Mouse (Mus musculus) heart, adult 11 months (tissue): Measurements from ENCODE around the gene Wnt16.

Source experiments
- DNase-seq: peaks from one replicate; pipeline ENCODE4 v3.0.0; 2022

The Wnt16 gene

GRCm38 (mm10) chr6:22327091-22327490, 39.1 kb downstream of the Wnt16 start:
- no peak for DNase-seq

- DNase-seq: peak; percentile 56
Measured at GRCm38 (mm10) chr6:22327931-22328330, 39.9 kb downstream of the Wnt16 start.

- DNase-seq: peak; percentile 74
Measured at GRCm38 (mm10) chr6:22330169-22330960, 42.3 kb downstream of the Wnt16 start.

GRCm38 (mm10) chr6:22332548-22332947, 44.5 kb downstream of the Wnt16 start:
- DNase-seq: no peak

- DNase-seq: no peak
Measured at GRCm38 (mm10) chr6:22339763-22340542, 51.9 kb downstream of the Wnt16 start.

- DNase-seq: no peak
Measured at GRCm38 (mm10) chr6:22340779-22341178, 52.8 kb downstream of the Wnt16 start.

GRCm38 (mm10) chr6:22343292-22343691, 55.3 kb downstream of the Wnt16 start:
- no peak for DNase-seq

- peak; percentile 57 for DNase-seq
Measured at GRCm38 (mm10) chr6:22343706-22344105, 55.7 kb downstream of the Wnt16 start.

- peak; percentile 71 for DNase-seq
Measured at GRCm38 (mm10) chr6:22344443-22344842, 56.4 kb downstream of the Wnt16 start.

- peak; percentile 90 for DNase-seq
Measured at GRCm38 (mm10) chr6:22347132-22347902, 59.3 kb downstream of the Wnt16 start.
